Mouse (Mus musculus): ENCODE data around the gene Ace3.

- TF ChIP-seq CTCF (IDR thresholded peaks at IDR 0.05; ENCODE audit: low read depth) (no peak), EP300 (IDR thresholded peaks at IDR 0.05; ENCODE audit: low read depth) (no peak)
Measured at GRCm38 (mm10) chr11:106045256-106045655, 50.8 kb downstream of the Ace3 start.
